Mouse (Mus musculus) embryonic facial prominence, embryonic 10.5 days (tissue): Measurements from ENCODE around the gene Scai. TPM values are rescaled to one million over a fixed set of nuclear protein-coding genes. Genes with fewer than 3 reads are reported as not detected.
"Not testable (repeated sequence)": the region's sequence is repeated elsewhere in the genome, so short reads cannot be mapped to it uniquely, and the experiment has no call there.

Experiments used
- DNase-seq: peaks from one replicate; pipeline ENCODE4 v3.0.0-alpha.2; 2017; ENCODE audit warnings: low spot score
- H3K27ac ChIP-seq: fragments of 300-500 bp; sonication (generic); replicated peaks from 2 replicates; pipeline ENCODE4 v1.5.1; 2016; ENCODE audit warnings: mild to moderate bottlenecking
- H3K27me3 ChIP-seq: fragments of 300-500 bp; sonication (generic); replicated peaks from 2 replicates; pipeline ENCODE4 v1.6.1; 2016; ENCODE audit warnings: low read depth, mild to moderate bottlenecking; ENCODE audit not compliant: poor library complexity, severe bottlenecking
- H3K36me3 ChIP-seq: fragments of 300-500 bp; sonication (generic); replicated peaks from 2 replicates; pipeline ENCODE4 v1.6.1; 2016; ENCODE audit warnings: mild to moderate bottlenecking, moderate library complexity
- H3K4me1 ChIP-seq: fragments of 300-500 bp; sonication (generic); 2 replicates; pipeline ENCODE4 v1.6.1; 2016
- H3K4me3 ChIP-seq: fragments of 300-500 bp; sonication (generic); 2 replicates; pipeline ENCODE4 v1.5.1; 2016; ENCODE audit warnings: mild to moderate bottlenecking, moderate library complexity
- H3K9me3 ChIP-seq: fragments of 300-500 bp; sonication (generic); 2 replicates; pipeline ENCODE4 v1.6.1; 2016; ENCODE audit warnings: mild to moderate bottlenecking
- WGBS: fragments of 180-500 bp; shearing (Covaris S2); methylation state at CpG from one replicate; pipeline ENCODE4 v1.1.7; 2016; 5-methylcytosine and 5-hydroxymethylcytosine counted together
- polyA plus RNA-seq: library from polyadenylated mRNA; unstranded; fragments of >200 nt; fragmentation: Nextera tagmentation; extraction: Ambion mirVana; gene quantifications from 2 replicates; pipeline ENCODE4 v1.2.1, GENCODE M21; 2016

Gene Scai
- 11.3 and 12.3 TPM in 2 replicates for polyA plus RNA-seq

DNA sequence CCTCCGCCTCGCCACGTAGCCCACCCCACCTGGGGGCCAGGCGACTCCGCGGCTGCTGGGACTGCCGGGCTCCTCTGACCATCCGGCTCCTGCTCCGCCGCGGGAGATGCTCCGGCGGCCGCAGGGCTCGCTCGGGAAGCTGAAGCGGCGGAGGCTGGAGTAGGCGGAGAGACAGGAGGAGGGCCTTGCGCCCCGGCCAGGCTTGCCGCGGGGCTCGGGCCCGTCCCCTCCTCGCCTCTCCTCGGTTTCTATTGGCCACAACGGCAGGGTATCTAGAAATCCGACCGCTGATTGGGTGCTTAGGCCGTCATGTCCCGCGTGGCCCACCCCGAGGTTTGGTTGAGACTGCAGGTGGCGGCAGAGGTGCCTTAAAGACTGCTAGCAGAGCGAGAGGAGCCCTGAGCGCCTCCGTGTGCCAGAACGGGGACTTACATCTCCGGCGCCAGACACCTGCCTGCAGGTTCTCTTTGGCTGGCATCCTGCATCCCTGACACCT, at the start of gene Scai:
Scai (minus strand) TSS at position 174 of the 496 bp plus-strand sequence.
- Histone ChIP-seq H3K4me3 (peak within 1 kb of the TSS; percentile 91), H3K9me3 (no peaks in the 10 kb centered on the region), H3K36me3 (peaks cover 22% of the 10 kb centered on the region), H3K27me3 (no peaks in the 10 kb centered on the region), H3K27ac (peak within 1 kb of the TSS; percentile 92), H3K4me1 (peaks cover 16% of the 10 kb centered on the region)
- DNase-seq, result peak; percentile 98
- WGBS, result under 1% methylated on average over 41 of the region's 41 CpGs

DNA sequence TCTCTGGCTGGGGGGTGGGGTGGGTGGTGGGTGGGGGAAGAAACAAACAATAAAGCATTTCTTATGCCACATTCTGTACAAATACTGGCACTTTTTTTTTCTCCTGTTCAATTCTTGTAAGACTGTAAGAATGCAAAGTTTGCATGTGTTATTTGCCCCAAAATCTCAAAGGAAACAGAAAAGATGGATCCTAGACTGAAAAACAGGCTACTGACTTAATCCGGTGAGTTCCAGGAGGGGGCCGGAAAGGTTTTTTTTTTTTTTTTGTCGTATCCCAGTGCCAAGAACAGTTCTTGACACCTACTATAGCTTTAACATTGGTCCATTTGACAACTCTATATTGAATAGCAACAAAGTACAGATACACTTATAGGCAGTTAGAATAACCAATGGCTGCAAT, 36.2 kb upstream of the Scai start:
- H3K36me3 ChIP-seq, result no peaks in the 10 kb centered on the region
- no peak for DNase-seq
- 39% methylated on average over 3 of the region's 3 CpGs for WGBS
- no peaks in the 10 kb centered on the region for H3K27me3 ChIP-seq
- H3K4me3 ChIP-seq, result peak overlapping the region; percentile 83
- peak overlapping the region; percentile 94 for H3K27ac ChIP-seq
- no peaks in the 10 kb centered on the region for H3K9me3 ChIP-seq
- H3K4me1 ChIP-seq, result peaks cover 11% of the 10 kb centered on the region

DNA sequence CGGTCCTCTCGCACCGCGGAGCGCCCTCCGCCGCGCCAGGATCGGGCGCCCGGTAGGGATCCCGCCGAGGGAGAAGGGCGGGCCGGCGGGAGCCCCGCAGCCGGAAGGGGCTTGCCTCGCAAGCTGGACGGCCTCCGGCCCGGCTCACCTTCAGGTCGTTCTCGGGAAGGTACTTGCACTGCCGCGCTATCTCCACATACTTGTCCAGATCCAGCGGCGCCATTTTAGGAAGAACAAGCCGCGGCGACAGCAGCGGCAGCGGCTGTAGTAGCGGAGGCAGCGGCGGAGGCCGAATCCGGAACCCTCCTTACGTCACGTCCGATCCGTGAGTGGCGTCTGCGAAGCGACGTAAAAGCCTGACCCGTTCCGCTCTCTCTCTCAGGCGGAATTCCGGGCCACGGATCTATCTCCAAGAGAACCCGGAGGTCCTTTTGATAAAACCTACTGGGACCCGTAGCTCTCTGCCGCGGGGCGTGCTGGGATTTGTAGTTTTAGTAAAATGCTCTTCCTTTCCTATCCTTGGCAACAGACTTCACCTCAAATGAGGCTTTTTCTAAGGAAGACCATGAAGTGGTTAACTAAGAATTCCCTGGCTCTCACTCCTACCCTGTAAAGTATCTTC, 35.6 kb upstream of the Scai start, which contains the start of gene Ppp6c:
Ppp6c (minus strand) TSS at position 433 of the 622 bp plus-strand sequence.
- peaks cover 11% of the 10 kb centered on the region for H3K4me1 ChIP-seq
- peak; percentile 94 for DNase-seq
- no peaks in the 10 kb centered on the region for H3K36me3 ChIP-seq
- H3K27ac ChIP-seq, result peak within 1 kb of the TSS; percentile 94
- H3K9me3 ChIP-seq, result no peaks in the 10 kb centered on the region
- H3K4me3 ChIP-seq, result peak within 1 kb of the TSS; percentile 83
- 0% methylated on average over 56 of the region's 56 CpGs for WGBS
- H3K27me3 ChIP-seq, result no peaks in the 10 kb centered on the region

DNA sequence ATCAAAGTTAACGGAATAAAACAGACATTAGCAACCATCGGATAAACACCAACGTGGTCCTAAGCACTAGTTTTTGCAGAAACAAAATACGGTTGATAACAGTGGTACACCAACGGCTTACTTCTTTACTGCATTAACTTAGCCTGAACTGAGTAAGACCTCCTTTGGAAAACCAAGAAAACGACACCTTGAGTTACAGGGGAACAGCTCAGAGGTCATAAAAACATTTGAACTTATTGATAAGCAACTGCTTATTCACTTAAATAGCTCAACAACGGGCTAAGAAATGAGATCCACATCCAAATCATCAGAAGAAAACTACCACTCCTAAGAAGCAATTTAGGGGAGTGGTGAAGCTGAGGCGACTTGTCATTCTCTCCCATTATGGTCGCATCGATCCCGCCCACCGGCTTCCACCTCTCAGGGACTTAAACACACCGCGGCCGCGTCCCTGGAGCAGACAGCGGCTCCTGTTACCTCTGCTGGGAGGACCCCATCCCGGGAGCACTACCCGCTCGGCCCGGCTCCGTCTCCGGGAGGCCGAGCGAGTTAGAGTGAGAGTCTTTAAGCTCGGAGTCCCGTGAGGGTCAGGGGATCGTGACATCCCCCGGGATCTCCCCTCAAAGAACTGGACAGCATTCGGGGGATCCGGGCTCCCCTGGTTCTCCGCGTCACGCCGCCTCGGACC, 34.9 kb upstream of the Scai start:
- peak overlapping the region; percentile 94 for H3K27ac ChIP-seq
- not testable (repeated sequence) for H3K9me3 ChIP-seq, H3K36me3 ChIP-seq, H3K27me3 ChIP-seq
- H3K4me3 ChIP-seq, result peak overlapping the region; percentile 83
- DNase-seq, result peak; percentile 25
- WGBS, result 4% methylated on average over 36 of the region's 36 CpGs
- H3K4me1 ChIP-seq, result peaks cover 11% of the 10 kb centered on the region

DNA sequence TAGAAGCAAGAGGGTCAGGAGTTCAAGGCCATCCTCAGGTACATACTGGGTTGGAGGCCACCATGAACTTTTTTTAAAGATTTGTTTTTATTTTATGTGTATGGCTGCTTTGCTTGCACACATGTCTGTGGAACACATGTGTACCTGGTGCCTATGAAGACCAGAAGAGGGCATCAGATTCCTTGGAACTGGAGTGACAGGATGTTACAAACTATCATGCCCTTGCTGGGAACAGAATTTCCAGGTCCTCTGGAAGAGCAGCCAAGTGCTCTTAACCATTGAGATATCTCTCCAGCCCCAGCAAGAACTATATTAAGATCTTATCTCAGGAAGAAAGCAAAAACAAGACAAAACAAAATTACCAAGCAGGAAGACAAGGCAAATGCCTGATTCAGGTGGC, 34.1 kb upstream of the Scai start:
- no peaks in the 10 kb centered on the region for H3K36me3 ChIP-seq
- no peak overlapping the region for H3K27ac ChIP-seq
- peak overlapping the region; percentile 83 for H3K4me3 ChIP-seq
- no peak for DNase-seq
- no peaks in the 10 kb centered on the region for H3K9me3 ChIP-seq
- H3K27me3 ChIP-seq, result no peaks in the 10 kb centered on the region
- peaks cover 11% of the 10 kb centered on the region for H3K4me1 ChIP-seq

DNA sequence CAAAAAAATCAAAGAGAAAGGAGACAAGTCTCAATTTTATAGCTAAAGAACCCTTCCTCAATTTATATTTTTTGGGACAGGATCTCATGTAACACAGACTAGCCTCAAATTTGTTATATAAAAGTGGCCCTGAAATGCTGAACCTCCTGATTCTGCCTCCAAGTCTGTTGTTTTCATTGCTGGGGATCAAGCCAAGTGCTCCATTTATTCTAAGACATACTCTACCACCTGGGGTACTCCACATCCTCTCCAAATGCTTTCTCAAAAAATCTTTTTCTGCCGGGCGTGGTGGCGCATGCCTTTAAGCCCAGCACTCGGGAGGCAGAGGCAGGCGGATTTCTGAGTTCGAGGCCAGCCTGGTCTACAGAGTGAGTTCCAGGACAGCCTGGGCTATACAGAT, 29.5 kb upstream of the Scai start:
- H3K4me3 ChIP-seq, result no peak overlapping the region
- 92% methylated on average over 6 of the region's 6 CpGs for WGBS
- no peaks in the 10 kb centered on the region for H3K9me3 ChIP-seq
- DNase-seq, result no peak
- no peaks in the 10 kb centered on the region for H3K36me3 ChIP-seq
- peaks cover 8% of the 10 kb centered on the region for H3K4me1 ChIP-seq
- H3K27ac ChIP-seq, result no peak overlapping the region
- H3K27me3 ChIP-seq, result no peaks in the 10 kb centered on the region

DNA sequence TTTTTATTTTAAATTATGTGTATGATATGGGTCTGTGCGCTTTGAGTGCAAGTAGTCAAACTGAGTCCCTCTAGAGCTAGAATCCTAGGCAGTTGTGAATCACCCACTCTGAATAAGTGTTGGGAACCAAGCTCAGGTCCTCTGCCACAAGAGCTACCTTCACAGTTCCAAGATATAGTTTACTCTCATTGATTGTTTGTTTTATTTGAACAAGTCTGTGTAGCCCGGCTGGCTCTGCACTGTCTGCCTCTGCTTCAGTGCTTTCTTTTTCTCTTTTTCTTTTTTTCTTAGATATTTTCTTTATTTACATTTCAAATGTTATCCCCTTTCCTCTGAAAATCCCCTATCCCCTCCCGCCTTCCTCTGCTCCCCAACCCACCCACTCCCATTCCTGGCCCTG, 28.5 kb upstream of the Scai start:
- Histone ChIP-seq H3K27me3 (no peaks in the 10 kb centered on the region), H3K4me3 (no peak overlapping the region), H3K36me3 (no peaks in the 10 kb centered on the region), H3K27ac (no peak overlapping the region), H3K9me3 (no peaks in the 10 kb centered on the region), H3K4me1 (no peaks in the 10 kb centered on the region)
- 92% methylated on average over 3 of the region's 3 CpGs for WGBS
- no peak for DNase-seq

DNA sequence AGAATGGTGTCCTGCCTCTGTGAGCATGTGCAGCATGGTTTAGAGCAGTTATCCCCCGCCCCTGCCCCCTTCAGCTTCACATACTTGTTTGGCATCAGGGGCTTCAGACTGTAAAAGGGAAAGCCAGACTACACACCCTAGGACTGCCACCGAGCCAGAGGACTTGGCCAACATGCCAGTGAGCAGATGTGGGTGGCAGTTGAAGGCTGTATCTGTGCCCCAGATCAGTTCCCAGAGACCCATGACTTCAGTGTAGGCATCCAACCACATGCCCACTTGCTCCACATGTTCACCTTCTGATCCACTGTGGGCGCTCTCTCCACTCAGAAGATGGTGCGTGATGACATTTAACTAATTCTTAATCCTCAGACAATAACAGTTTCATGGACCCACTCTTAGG, 26.6 kb upstream of the Scai start:
- H3K9me3 ChIP-seq, result no peaks in the 10 kb centered on the region
- no peaks in the 10 kb centered on the region for H3K36me3 ChIP-seq
- DNase-seq, result no peak
- WGBS, result 95% methylated on average over 4 of the region's 4 CpGs
- H3K4me3 ChIP-seq, result no peak overlapping the region
- H3K4me1 ChIP-seq, result no peaks in the 10 kb centered on the region
- H3K27ac ChIP-seq, result no peak overlapping the region
- no peaks in the 10 kb centered on the region for H3K27me3 ChIP-seq

DNA sequence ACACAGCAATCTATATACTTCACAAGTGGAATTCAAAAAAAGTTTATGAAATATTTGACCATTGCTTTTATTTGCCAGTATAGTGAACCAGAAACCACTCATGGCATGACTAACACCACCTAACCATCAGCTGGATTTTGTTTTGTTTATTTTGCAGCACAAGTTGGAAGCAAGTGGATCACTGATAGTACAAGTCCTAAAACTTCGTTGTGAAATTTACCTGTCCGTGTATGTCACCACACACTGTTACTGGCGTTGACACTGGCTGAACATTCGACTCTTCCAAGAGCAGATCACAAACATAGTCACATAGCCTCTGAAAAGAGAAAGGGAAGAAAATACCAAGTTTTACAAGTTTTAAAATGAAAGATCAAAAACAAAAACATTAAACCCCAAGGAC, 20.2 kb upstream of the Scai start:
- Histone ChIP-seq H3K27ac (no peak overlapping the region), H3K9me3 (no peaks in the 10 kb centered on the region), H3K27me3 (no peaks in the 10 kb centered on the region), H3K4me3 (no peak overlapping the region), H3K36me3 (peaks cover 14% of the 10 kb centered on the region), H3K4me1 (no peaks in the 10 kb centered on the region)
- DNase-seq, result no peak
- WGBS, result 93% methylated on average over 4 of the region's 4 CpGs

DNA sequence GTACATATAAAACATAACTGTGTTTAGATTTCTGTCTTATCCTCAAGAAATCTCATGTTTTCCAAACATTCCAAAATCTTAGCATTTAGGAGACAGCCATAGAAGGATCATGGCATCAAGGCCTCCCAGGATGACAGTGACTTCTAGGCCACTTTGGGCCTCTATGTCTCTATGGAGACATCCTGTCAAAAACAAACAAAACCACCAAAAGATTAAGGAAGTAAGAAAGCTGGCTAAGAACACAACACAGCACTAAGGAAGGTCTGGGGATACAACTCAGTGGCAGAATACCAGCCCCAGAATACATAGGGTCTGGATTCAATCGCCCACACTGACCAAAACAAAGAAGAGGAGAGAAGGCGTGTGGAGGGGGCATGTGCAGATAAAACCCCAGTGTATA, 12.8 kb upstream of the Scai start:
- no peak overlapping the region for H3K4me3 ChIP-seq
- WGBS, result 87% methylated on average over 2 of the region's 2 CpGs
- no peaks in the 10 kb centered on the region for H3K27me3 ChIP-seq
- no peaks in the 10 kb centered on the region for H3K4me1 ChIP-seq
- H3K36me3 ChIP-seq, result peaks cover 48% of the 10 kb centered on the region
- H3K9me3 ChIP-seq, result no peaks in the 10 kb centered on the region
- H3K27ac ChIP-seq, result no peak overlapping the region
- no peak for DNase-seq

DNA sequence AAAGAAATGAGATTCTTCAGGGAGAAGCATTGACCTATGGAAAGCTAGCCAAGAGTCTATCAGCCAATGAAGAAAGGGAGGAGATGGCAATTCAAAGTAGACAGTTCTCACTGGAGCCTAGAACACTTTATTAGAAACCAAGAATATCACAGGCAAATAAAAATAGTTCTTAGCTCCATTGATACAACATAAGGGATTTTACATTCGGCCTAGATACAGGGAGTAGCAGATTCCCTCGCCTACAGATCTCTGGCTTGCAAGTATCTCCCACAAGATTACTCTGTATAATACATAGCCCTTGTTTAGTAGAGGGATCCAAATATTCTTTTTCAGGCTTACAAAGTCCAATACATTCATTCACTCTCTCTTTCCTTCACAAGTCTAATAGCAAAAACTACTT, 4.3 kb upstream of the Scai start:
- H3K27ac ChIP-seq, result no peak overlapping the region
- WGBS, result 97% methylated on average over 2 of the region's 2 CpGs
- no peak for DNase-seq
- H3K27me3 ChIP-seq, result no peaks in the 10 kb centered on the region
- no peaks in the 10 kb centered on the region for H3K9me3 ChIP-seq
- H3K4me1 ChIP-seq, result 0 out of 2 replicates have a peak, but pooled peaks cover 3% of the 10 kb centered on the region
- peaks cover 26% of the 10 kb centered on the region for H3K36me3 ChIP-seq
- H3K4me3 ChIP-seq, result no peak overlapping the region

DNA sequence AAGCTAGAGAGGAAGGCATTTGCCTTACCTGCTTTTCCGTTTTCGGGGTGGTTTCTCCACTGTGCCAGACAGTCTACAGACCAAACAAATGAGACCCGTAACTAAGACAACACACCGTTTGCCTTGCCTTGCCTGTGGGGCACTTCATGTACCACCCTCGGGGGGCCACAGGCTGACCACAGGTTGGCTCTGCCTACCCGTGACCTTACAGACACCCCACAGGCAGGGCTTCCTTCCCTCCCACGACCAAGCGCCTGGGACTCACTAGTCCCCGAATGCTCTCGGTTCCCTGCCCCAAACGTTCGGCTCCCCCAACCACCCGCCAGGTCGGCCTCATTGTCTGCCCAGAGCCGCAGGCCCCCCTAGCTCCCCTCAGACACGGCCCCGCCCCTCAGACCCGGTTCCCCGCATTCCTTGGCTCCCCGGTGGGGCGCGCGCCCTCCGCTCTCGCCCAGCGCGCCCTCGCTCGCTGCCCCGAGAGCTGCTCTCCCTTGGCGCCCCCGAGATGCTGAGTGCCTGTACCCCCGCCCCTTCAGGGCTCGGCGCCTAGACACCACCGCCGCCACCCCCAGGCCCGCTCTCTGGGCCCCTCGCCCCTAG, 473 bp downstream of the Scai start:
- Histone ChIP-seq H3K4me3 (peak overlapping the region; percentile 91), H3K9me3 (no peaks in the 10 kb centered on the region), H3K36me3 (peaks cover 25% of the 10 kb centered on the region), H3K27ac (peak overlapping the region; percentile 92), H3K4me1 (peaks cover 16% of the 10 kb centered on the region), H3K27me3 (no peaks in the 10 kb centered on the region)
- no peak for DNase-seq
- under 1% methylated on average over 39 of the region's 39 CpGs for WGBS

DNA sequence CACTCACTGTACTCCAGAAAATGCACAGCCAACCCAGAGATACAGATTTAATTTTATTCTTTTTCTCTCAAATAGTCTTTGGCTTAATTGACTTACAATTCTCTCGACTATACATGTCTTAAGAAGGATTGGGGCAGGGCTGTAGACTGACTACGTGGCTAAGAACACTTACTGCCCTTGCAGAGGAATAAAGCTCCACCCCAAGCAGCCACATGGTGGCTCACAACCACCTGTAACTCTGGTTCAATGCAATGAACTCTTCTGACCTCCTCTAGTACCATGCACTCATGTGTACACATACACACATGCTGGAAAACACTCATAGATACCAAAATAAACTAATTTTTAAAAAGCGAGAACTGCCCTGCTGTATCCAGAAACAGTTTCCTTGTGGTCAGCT, 4.6 kb downstream of the Scai start:
- 76% methylated on average over 3 of the region's 3 CpGs for WGBS
- peaks cover 59% of the 10 kb centered on the region for H3K36me3 ChIP-seq
- DNase-seq, result no peak
- H3K9me3 ChIP-seq, result no peaks in the 10 kb centered on the region
- H3K27ac ChIP-seq, result no peak overlapping the region
- no peaks in the 10 kb centered on the region for H3K27me3 ChIP-seq
- peaks cover 15% of the 10 kb centered on the region for H3K4me1 ChIP-seq
- H3K4me3 ChIP-seq, result no peak overlapping the region
